Mouse (Mus musculus): Measurements from ENCODE around the gene Aim2.

DNA sequence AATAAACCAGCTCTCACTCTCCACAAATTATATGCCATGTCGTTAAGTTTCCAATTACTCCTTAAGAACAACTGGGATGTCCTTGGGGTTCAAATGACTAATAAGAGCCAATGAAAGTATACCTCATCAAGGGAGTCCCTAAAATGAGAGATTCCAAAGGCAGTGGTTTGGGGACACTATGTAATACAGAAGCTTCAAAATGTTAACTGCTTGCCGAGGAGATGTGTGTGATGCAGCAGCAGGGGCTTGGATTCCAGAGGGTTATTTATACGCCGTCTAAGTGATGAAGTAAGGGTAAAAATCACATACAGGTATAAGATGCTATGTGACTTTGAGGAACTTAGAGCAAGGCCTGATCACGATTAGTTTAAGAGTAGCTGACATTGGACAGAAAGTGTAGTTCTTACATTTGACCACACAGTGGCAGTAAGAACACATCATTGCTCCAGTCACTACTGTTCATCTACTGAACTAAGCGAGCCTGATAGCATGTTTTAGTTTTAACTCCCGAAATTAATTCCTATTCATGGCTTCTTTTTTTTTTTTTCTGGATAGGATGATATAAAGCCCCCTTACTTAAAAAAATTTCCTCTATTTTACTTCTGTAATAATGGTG, 105.6 kb downstream of the Aim2 start:
- TF ChIP-seq POLR2A (IDR thresholded peaks at IDR 0.05; ENCODE audit: borderline replicate concordance, low read depth, low read length) = no peak
- no peak for TF ChIP-seq CTCF (IDR thresholded peaks at IDR 0.05; ENCODE audit: low read depth, low read length)
